7 mouse cellular contexts compared by ENCODE assay signal in the genomic region with DNA sequence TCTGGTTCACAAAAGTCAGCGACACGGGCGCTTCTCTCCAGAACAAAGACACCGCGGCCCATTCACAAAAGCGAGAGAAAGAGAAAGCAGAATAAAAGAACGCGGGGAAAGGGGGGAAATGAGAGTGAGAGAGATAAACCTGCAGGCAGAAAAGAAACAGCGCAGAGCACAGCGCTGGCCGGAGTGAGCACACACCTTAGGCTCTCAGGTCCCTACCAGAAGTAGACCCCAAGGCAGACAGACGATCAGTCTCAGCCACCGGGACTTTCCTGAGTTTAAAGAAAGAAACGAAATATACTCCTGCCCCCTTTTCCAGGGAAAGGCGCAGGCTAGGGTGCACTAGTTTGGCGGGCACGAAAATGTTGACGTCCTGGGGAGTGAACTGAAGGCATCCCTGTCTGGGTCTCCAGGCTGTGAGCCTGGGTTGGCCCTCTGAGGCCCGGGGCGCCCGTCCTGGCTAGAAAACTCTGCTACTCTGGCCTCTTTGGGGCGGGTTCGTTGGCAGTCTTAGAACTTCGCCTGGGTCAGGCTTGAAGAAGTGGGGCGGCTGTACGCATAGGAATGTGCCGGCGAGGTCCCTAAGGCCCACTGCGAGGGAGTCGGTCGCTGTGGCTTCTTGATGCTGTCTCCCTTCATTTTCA. TPM values are rescaled to one million over a fixed set of nuclear protein-coding genes. Genes with fewer than 3 reads are reported as not detected.
A peak's percentile ranks its signal among the peaks of the same experiment; 100 is the strongest.
DNase-seq lines count a peak whose midpoint lies in the region; ATAC-seq and TF ChIP-seq lines count a peak whose summit lies in the region.

No protein-coding gene starts in this region.

- no peaks in the 10 kb centered on the region for H3K36me3 ChIP-seq in forebrain, embryonic 13.5 days (ENCODE audit: poor library complexity, severe bottlenecking)
- H3K36me3 ChIP-seq in hindbrain, embryonic 16.5 days (ENCODE audit: control insufficient read depth, insufficient read depth, low read length) = no peaks in the 10 kb centered on the region

- H3K4me3 ChIP-seq in left cerebral cortex, adult 2 months = peak overlapping the region; percentile 52
- peak overlapping the region; percentile 75 for H3K4me3 ChIP-seq in forebrain, embryonic 13.5 days
- peak overlapping the region; percentile 12 for H3K4me3 ChIP-seq in hindbrain, embryonic 16.5 days (ENCODE audit: low read length)

- peak overlapping the region; percentile 88 for H3K4me2 ChIP-seq in forebrain, embryonic 13.5 days
- H3K4me2 ChIP-seq in hindbrain, embryonic 16.5 days (ENCODE audit: low read length) = peak overlapping the region; percentile 62

- no peak for ATAC-seq in forebrain, embryonic 13.5 days
- no peak for ATAC-seq in hindbrain, embryonic 16.5 days

- whole genome bisulfite sequencing in forebrain, embryonic 13.5 days = under 1% methylated on average over 31 of the region's 31 CpGs
- under 1% methylated on average over 31 of the region's 31 CpGs for WGBS in hindbrain, embryonic 16.5 days

- no peak for DNase-seq in left cerebral cortex, adult 2 months (ENCODE audit: extremely low spot score in 1 of 2, low spot score in 2 of 2)
- DNase-seq in left cerebral cortex, adult 11 months (ENCODE audit: low spot score) = no peak
- peak; percentile 68 for DNase-seq in brain, embryonic 14.5 days (ENCODE audit: low read depth)
- peak; percentile 34 to 47 for DNase-seq in lung, postnatal 4 days
- no peak for DNase-seq in spleen, postnatal 4 days (ENCODE audit: low spot score in 2 of 2)

- intact Hi-C loops in left cerebral cortex, adult 2 months (cut with DNase I) = loop anchor here (10.0 kb wide), 1 partner anchor 639 kb away; no protein-coding TSS in a partner anchor

- no peak for TF ChIP-seq POLR2A in brain, embryonic 14.5 days (IDR thresholded peaks at IDR 0.05; ENCODE audit: borderline replicate concordance, extremely low read depth, insufficient read depth, insufficient read length, poor library complexity, severe bottlenecking)

- peak overlapping the region; percentile 96 for H3K9ac ChIP-seq in forebrain, embryonic 13.5 days
- H3K9ac ChIP-seq in hindbrain, embryonic 16.5 days (ENCODE audit: low read depth, low read length) = no peak overlapping the region

- H3K4me1 ChIP-seq in forebrain, embryonic 13.5 days = peaks cover 67% of the 10 kb centered on the region
- H3K4me1 ChIP-seq in hindbrain, embryonic 16.5 days (ENCODE audit: control insufficient read depth, insufficient read depth, low read depth, low read length) = peaks cover 7% of the 10 kb centered on the region

- H3K9me3 ChIP-seq in forebrain, embryonic 13.5 days (replicated peaks) = no peaks in the 10 kb centered on the region
- no peaks in the 10 kb centered on the region for H3K9me3 ChIP-seq in hindbrain, embryonic 16.5 days (ENCODE audit: control insufficient read depth, low read length)

- H3K27me3 ChIP-seq in forebrain, embryonic 13.5 days = peaks cover 62% of the 10 kb centered on the region
- peaks cover 78% of the 10 kb centered on the region for H3K27me3 ChIP-seq in hindbrain, embryonic 16.5 days (replicated peaks; ENCODE audit: control insufficient read depth, insufficient read depth, low read length)

- TF ChIP-seq CTCF in left cerebral cortex, adult 2 months (IDR thresholded peaks at IDR 0.05) = no peak
- no peak for TF ChIP-seq CTCF in brain, embryonic 14.5 days (IDR thresholded peaks at IDR 0.05; ENCODE audit: borderline replicate concordance, extremely low read depth, insufficient read depth, insufficient read length)

- H3K27ac ChIP-seq in left cerebral cortex, adult 2 months = peak overlapping the region; percentile 59; the same call in 1 of the 2 replicates
- peak overlapping the region; percentile 98 for H3K27ac ChIP-seq in forebrain, embryonic 13.5 days
- H3K27ac ChIP-seq in hindbrain, embryonic 16.5 days (ENCODE audit: low read depth, low read length) = no peak overlapping the region

RNA-seq across cellular contexts. Expression of a gene that starts 0.8 kb away (rescaled TPM):
- total RNA-seq in left cerebral cortex, adult 2 months (2021) = 1 to 10 TPM; 5.0 to 7.4 TPM
- 18.5 and 18.8 TPM in 2 replicates for polyA plus RNA-seq in brain, embryonic 14.5 days (2012; rRNA removed)
- 20.0 and 24.0 TPM in 2 replicates for polyA plus RNA-seq in forebrain, embryonic 13.5 days (2015; fragmentation: Nextera tagmentation; extraction: Ambion mirVana)
- 0.51 and 0.92 TPM in 2 replicates for polyA plus RNA-seq in hindbrain, embryonic 16.5 days (2015; fragmentation: Nextera tagmentation; extraction: Ambion mirVana)

Comparison
In these comparisons a context has a peak if more than half of its experiments do, and no peak if none do; other contexts are left out.
1. DNase-seq: peak in brain, embryonic 14.5 days (single experiment) and lung, postnatal 4 days (2 of 2); none in left cerebral cortex, adult 2 months (0 of 2), left cerebral cortex, adult 11 months (single experiment) and spleen, postnatal 4 days (0 of 2).
2. H3K4me3 ChIP-seq: peak in every context shown above with its lines; median percentile 75 in forebrain, embryonic 13.5 days; 52 in left cerebral cortex, adult 2 months; 12 in hindbrain, embryonic 16.5 days.
3. RNA of a gene that starts 0.8 kb away (polyA plus RNA-seq): 20.0 to 24.0 TPM in forebrain, embryonic 13.5 days and 18.5 to 18.8 TPM in brain, embryonic 14.5 days; 0.51 to 0.92 TPM in hindbrain, embryonic 16.5 days; every median in the first group is over 10 times any median in the second.